Mouse (Mus musculus): ENCODE measurements around the gene Tnxb. TPM values are rescaled to one million over a fixed set of nuclear protein-coding genes. Genes with fewer than 3 reads are reported as not detected.

Gene Tnxb
- total and polyA plus RNA-seq, 2 experiments from 2014 or later, result 0.28 to 3.1 TPM

GRCm38 (mm10) chr17:34630761-34631301 is 39.5 kb upstream of the Tnxb start:
- H3K9me3 ChIP-seq (ENCODE audit: low read length), result no peaks in the 10 kb centered on the region
- H3K27me3 ChIP-seq (ENCODE audit: insufficient read depth, low read length), result no peaks in the 10 kb centered on the region
- H3K4me3 ChIP-seq (ENCODE audit: low read length), result peak overlapping the region; percentile 55
- H3K9ac ChIP-seq (replicated peaks; ENCODE audit: low read length), result peak overlapping the region; percentile 46
- no peaks in the 10 kb centered on the region for H3K36me3 ChIP-seq (ENCODE audit: insufficient read depth, low read length)
- peaks cover 44% of the 10 kb centered on the region for H3K4me1 ChIP-seq (ENCODE audit: insufficient read depth, low read length)
- no peak for TF ChIP-seq CTCF (IDR thresholded peaks at IDR 0.05; ENCODE audit: low read depth)
- WGBS, result 3% methylated on average over 44 of the region's 48 CpGs
- ATAC-seq, result no peak
- H3K4me2 ChIP-seq (ENCODE audit: low read depth, low read length), result peak overlapping the region; percentile 98
- DNase-seq (ENCODE audit: low spot score), result no peak
- peak overlapping the region; percentile 8; the same call in 1 of the 2 replicates for H3K27ac ChIP-seq

GRCm38 (mm10) chr17:34631647-34632046 is 38.7 kb upstream of the Tnxb start:
- H3K4me1 ChIP-seq (ENCODE audit: insufficient read depth, low read length), result peaks cover 39% of the 10 kb centered on the region
- WGBS, result 8% methylated on average over 12 of the region's 12 CpGs

GRCm38 (mm10) chr17:34632261-34632691 is 38.1 kb upstream of the Tnxb start:
- peak overlapping the region; percentile 98 for H3K4me2 ChIP-seq (ENCODE audit: low read depth, low read length)
- WGBS, result 4% methylated on average over 26 of the region's 26 CpGs
- peak overlapping the region; percentile 44 for H3K9ac ChIP-seq (replicated peaks; ENCODE audit: low read length)
- DNase-seq (ENCODE audit: low spot score) (peak; percentile 60), ATAC-seq (peak; percentile 30; the same call in 1 of the 2 replicates)
- H3K27me3 ChIP-seq (ENCODE audit: insufficient read depth, low read length), result no peaks in the 10 kb centered on the region
- H3K36me3 ChIP-seq (ENCODE audit: insufficient read depth, low read length), result no peaks in the 10 kb centered on the region
- H3K4me1 ChIP-seq (ENCODE audit: insufficient read depth, low read length), result peaks cover 39% of the 10 kb centered on the region
- H3K9me3 ChIP-seq (ENCODE audit: low read length), result no peaks in the 10 kb centered on the region
- H3K4me3 ChIP-seq (ENCODE audit: low read length), result peak overlapping the region; percentile 55
- TF ChIP-seq CTCF (IDR thresholded peaks at IDR 0.05; ENCODE audit: low read depth), result no peak
- peak overlapping the region; percentile 11; the same call in 1 of the 2 replicates for H3K27ac ChIP-seq

More at GRCm38 (mm10) chr17:34631647-34632046, 38.7 kb upstream of the Tnxb start:
- Histone ChIP-seq H3K4me3 (ENCODE audit: low read length) (peak overlapping the region; percentile 55), H3K9me3 (ENCODE audit: low read length) (no peaks in the 10 kb centered on the region), H3K27me3 (ENCODE audit: insufficient read depth, low read length) (no peaks in the 10 kb centered on the region), H3K4me2 (ENCODE audit: low read depth, low read length) (peak overlapping the region; percentile 98), H3K27ac (peak overlapping the region; percentile 11; the same call in 1 of the 2 replicates), H3K36me3 (ENCODE audit: insufficient read depth, low read length) (no peaks in the 10 kb centered on the region), H3K9ac (replicated peaks; ENCODE audit: low read length) (peak overlapping the region; percentile 44)
- TF ChIP-seq CTCF (IDR thresholded peaks at IDR 0.05; ENCODE audit: low read depth), result no peak
- ATAC-seq (no peak), DNase-seq (ENCODE audit: low spot score) (no peak)

DNA sequence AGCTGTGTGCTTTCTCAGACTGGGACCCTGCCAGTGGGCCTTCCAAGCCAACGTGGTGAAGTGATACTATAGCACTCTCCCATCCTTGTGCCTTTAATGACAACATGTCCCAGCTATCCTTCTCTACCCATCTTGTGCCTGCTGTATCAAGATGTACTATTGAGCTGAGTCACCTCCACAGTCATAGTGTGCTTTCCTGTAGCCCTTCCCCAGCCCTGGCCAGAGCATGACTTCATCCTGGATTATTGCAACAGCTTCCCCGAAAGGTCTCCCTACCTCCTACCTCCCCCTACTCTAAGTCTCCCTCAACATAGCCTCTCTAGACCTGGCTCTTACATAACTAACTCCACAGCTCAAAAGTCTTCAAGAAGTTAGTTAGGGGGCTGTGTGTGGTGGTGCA is 34.7 kb upstream of the Tnxb start:
- peaks cover 11% of the 10 kb centered on the region for H3K4me1 ChIP-seq (ENCODE audit: insufficient read depth, low read length)
- H3K9me3 ChIP-seq (ENCODE audit: low read length), result no peaks in the 10 kb centered on the region
- 70% methylated on average over 2 of the region's 2 CpGs for WGBS
- ATAC-seq, result no peak
- no peaks in the 10 kb centered on the region for H3K36me3 ChIP-seq (ENCODE audit: insufficient read depth, low read length)
- H3K4me3 ChIP-seq (ENCODE audit: low read length), result no peak overlapping the region
- H3K9ac ChIP-seq (replicated peaks; ENCODE audit: low read length), result no peak overlapping the region
- no peak overlapping the region for H3K27ac ChIP-seq
- no peak overlapping the region for H3K4me2 ChIP-seq (ENCODE audit: low read depth, low read length)
- TF ChIP-seq CTCF (IDR thresholded peaks at IDR 0.05; ENCODE audit: low read depth), result no peak
- H3K27me3 ChIP-seq (ENCODE audit: insufficient read depth, low read length), result no peaks in the 10 kb centered on the region
- DNase-seq (ENCODE audit: low spot score), result no peak

DNA sequence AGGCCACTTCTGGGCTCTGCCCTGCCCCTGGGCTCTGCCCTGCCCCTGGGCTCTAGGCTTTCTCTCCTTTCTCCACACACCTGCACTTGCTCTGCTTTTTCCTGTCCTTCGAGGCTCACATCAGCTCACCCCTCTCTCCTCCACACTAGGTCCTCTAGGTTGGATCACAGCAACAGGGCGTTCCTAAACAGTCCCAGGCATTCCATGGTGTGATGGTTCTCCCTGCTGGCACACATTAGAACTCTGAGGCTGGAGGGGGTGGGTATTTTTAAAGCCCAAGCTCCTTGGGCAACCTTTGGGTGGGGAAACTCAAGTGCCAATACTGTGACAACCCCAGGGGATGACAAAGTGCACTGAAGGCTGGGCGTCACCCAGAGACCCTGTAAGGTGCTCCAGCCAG is 32.9 kb upstream of the Tnxb start:
- no peak overlapping the region for H3K4me3 ChIP-seq (ENCODE audit: low read length)
- ATAC-seq (no peak), DNase-seq (ENCODE audit: low spot score) (no peak)
- peaks cover 6% of the 10 kb centered on the region for H3K4me1 ChIP-seq (ENCODE audit: insufficient read depth, low read length)
- no peaks in the 10 kb centered on the region for H3K27me3 ChIP-seq (ENCODE audit: insufficient read depth, low read length)
- WGBS, result 71% methylated on average over 3 of the region's 3 CpGs
- no peak for TF ChIP-seq CTCF (IDR thresholded peaks at IDR 0.05; ENCODE audit: low read depth)
- no peak overlapping the region for H3K4me2 ChIP-seq (ENCODE audit: low read depth, low read length)
- H3K9me3 ChIP-seq (ENCODE audit: low read length), result no peaks in the 10 kb centered on the region
- H3K9ac ChIP-seq (replicated peaks; ENCODE audit: low read length), result no peak overlapping the region
- H3K27ac ChIP-seq, result no peak overlapping the region
- H3K36me3 ChIP-seq (ENCODE audit: insufficient read depth, low read length), result no peaks in the 10 kb centered on the region

- DNase-seq (ENCODE audit: low spot score), result no peak
- no peak for TF ChIP-seq CTCF (IDR thresholded peaks at IDR 0.05; ENCODE audit: low read depth)
- Histone ChIP-seq H3K4me1 (ENCODE audit: insufficient read depth, low read length) (peaks cover 9% of the 10 kb centered on the region), H3K9ac (replicated peaks; ENCODE audit: low read length) (no peak overlapping the region), H3K27me3 (ENCODE audit: insufficient read depth, low read length) (no peaks in the 10 kb centered on the region), H3K27ac (peak overlapping the region; percentile 77; the same call in 1 of the 2 replicates), H3K9me3 (ENCODE audit: low read length) (no peaks in the 10 kb centered on the region), H3K4me3 (ENCODE audit: low read length) (no peak overlapping the region), H3K36me3 (ENCODE audit: insufficient read depth, low read length) (no peaks in the 10 kb centered on the region), H3K4me2 (ENCODE audit: low read depth, low read length) (no peak overlapping the region)
- ATAC-seq, result no peak
- WGBS, result 79% methylated on average over 7 of the region's 7 CpGs
These were observed 30.7 kb upstream of the Tnxb start for GRCm38 (mm10) chr17:34639461-34640255.

Measured in hindbrain, postnatal 0 days (tissue).